8 mouse cellular contexts compared by ENCODE assay signal in genomic region chr13:59584481-59584880, GRCm38 (mm10). TPM values are rescaled to one million over a fixed set of nuclear protein-coding genes. Genes with fewer than 3 reads are reported as not detected.
A peak's percentile ranks its signal among the peaks of the same experiment; 100 is the strongest.
DNase-seq lines count a peak whose midpoint lies in the region; ATAC-seq lines count a peak whose summit lies in the region.

No protein-coding gene starts in this region.

- H3K27ac ChIP-seq in intestine, embryonic 15.5 days = peak overlapping the region; percentile 61

- no peaks in the 10 kb centered on the region for H3K9me3 ChIP-seq in intestine, embryonic 15.5 days
- H3K9me3 ChIP-seq in megakaryocyte, embryonic 14.5 days = no peaks in the 10 kb centered on the region

- ATAC-seq in intestine, embryonic 15.5 days = peak; percentile 58

- WGBS in intestine, embryonic 15.5 days = 1% methylated on average over 9 of the region's 9 CpGs

- peak overlapping the region; percentile 93 for H3K4me3 ChIP-seq in intestine, embryonic 15.5 days (replicated peaks)
- peak overlapping the region; percentile 95 for H3K4me3 ChIP-seq in megakaryocyte, embryonic 14.5 days (replicated peaks)

- peak overlapping the region; percentile 48 for H3K9ac ChIP-seq in intestine, embryonic 15.5 days

- intact Hi-C loops in gastrocnemius, postnatal 36 days (cut with DNase I) = no loop called here
- intact Hi-C loops in left cerebral cortex, postnatal 36 days (cut with DNase I) = loop anchor here (2.0 kb wide), 1 partner anchor 28 kb away; no protein-coding TSS in a partner anchor

- peaks cover 6% of the 10 kb centered on the region; the same call in 1 of the 2 replicates for H3K4me1 ChIP-seq in intestine, embryonic 15.5 days (replicated peaks)
- H3K4me1 ChIP-seq in megakaryocyte, embryonic 14.5 days = peaks cover 39% of the 10 kb centered on the region

- 0 out of 2 replicates have a peak, but pooled peaks cover 2% of the 10 kb centered on the region for H3K36me3 ChIP-seq in intestine, embryonic 15.5 days
- H3K36me3 ChIP-seq in megakaryocyte, embryonic 14.5 days (replicated peaks; ENCODE audit: low read length) = peaks cover 28% of the 10 kb centered on the region

- no peaks in the 10 kb centered on the region for H3K27me3 ChIP-seq in intestine, embryonic 15.5 days (replicated peaks)
- no peaks in the 10 kb centered on the region for H3K27me3 ChIP-seq in megakaryocyte, embryonic 14.5 days (replicated peaks)

- peak overlapping the region; percentile 82 for H3K4me2 ChIP-seq in intestine, embryonic 15.5 days (replicated peaks)

- peak; percentile 62 for DNase-seq in adrenal gland, postnatal 10 days
- peak; percentile 23 for DNase-seq in embryo, embryonic 11.5 days (ENCODE audit: low read depth, low spot score)
- peak; percentile 6 to 21 for DNase-seq in gastrocnemius, postnatal 36 days
- DNase-seq in left cerebral cortex, postnatal 36 days (ENCODE audit: low spot score in 2 of 2) = peak; percentile 29
- peak; percentile 37 for DNase-seq in right cerebral cortex, postnatal 25 days
- no peak for DNase-seq in Muller cell, postnatal 12 days (ENCODE audit: inconsistent ontology term)

RNA-seq across cellular contexts. Expression of gene Agtpbp1, which starts 0.5 kb away (rescaled TPM):
- total RNA-seq in adrenal gland, postnatal 10 days (2021) = 10 to 100 TPM; 29.7 to 49.9 TPM
- total RNA-seq in gastrocnemius, postnatal 36 days (2021) = 10 to 100 TPM; 44.0 to 57.1 TPM
- polyA plus RNA-seq in intestine, embryonic 15.5 days (2015; fragmentation: Nextera tagmentation; extraction: Ambion mirVana) = 15.7 and 15.8 TPM in 2 replicates
- 100 to 1,000 TPM; 340 to 342 TPM for total RNA-seq in left cerebral cortex, postnatal 36 days (2021)
- 0.53 TPM in 1 of 2 replicates, not detected in the other for polyA plus RNA-seq in megakaryocyte, embryonic 14.5 days (2012; ENCODE audit: insufficient read depth, low replicate concordance)

RNA-seq across cellular contexts. Expression of gene Naa35, which starts 0.6 kb away (rescaled TPM):
- total RNA-seq in adrenal gland, postnatal 10 days (2021) = 10 to 100 TPM; 54.9 to 63.5 TPM
- total RNA-seq in gastrocnemius, postnatal 36 days (2021) = 10 to 100 TPM; 32.0 to 36.5 TPM
- polyA plus RNA-seq in intestine, embryonic 15.5 days (2015; fragmentation: Nextera tagmentation; extraction: Ambion mirVana) = 67.4 and 70.6 TPM in 2 replicates
- 10 to 100 TPM; 81.2 to 93.5 TPM for total RNA-seq in left cerebral cortex, postnatal 36 days (2021)
- polyA plus RNA-seq in megakaryocyte, embryonic 14.5 days (2012; ENCODE audit: insufficient read depth, low replicate concordance) = 4.9 and 10.7 TPM in 2 replicates

Comparison
In these comparisons a context has a peak if more than half of its experiments do, and no peak if none do; other contexts are left out.
1. RNA of gene Agtpbp1, which starts 0.5 kb away (total RNA-seq): 340 to 342 TPM in left cerebral cortex, postnatal 36 days; 44.0 to 57.1 TPM in gastrocnemius, postnatal 36 days and 29.7 to 49.9 TPM in adrenal gland, postnatal 10 days; every median in the first group is over 4 times any median in the second.